Mouse (Mus musculus) midbrain, embryonic 14.5 days (tissue): Measurements from ENCODE around the gene Atoh8. TPM values are rescaled to one million over a fixed set of nuclear protein-coding genes. Genes with fewer than 3 reads are reported as not detected.

ENCODE experiments used
- ATAC-seq: fragments of 200-750 bp; cut with Nextera tagmentation; 2 replicates; pipeline ENCODE4 v1.8.0; 2017; ENCODE audit warnings: moderate number of reproducible peaks, moderate library complexity; ENCODE audit not compliant: low FRiP score, low TSS enrichment
- DNase-seq: peaks from one replicate; pipeline ENCODE4 v3.0.0-alpha.2; 2015
- H3K27ac ChIP-seq: fragments of 300-500 bp; sonication (generic); replicated peaks from 2 replicates; pipeline ENCODE4 v1.5.1; 2014; ENCODE audit warnings: mild to moderate bottlenecking, low read depth, low read length, moderate library complexity
- H3K27me3 ChIP-seq: fragments of 300-500 bp; sonication (generic); 2 replicates; pipeline ENCODE4 v1.6.1; 2014; ENCODE audit warnings: low read length, control low read depth, mixed read lengths; ENCODE audit not compliant: control insufficient read depth, insufficient read depth
- H3K36me3 ChIP-seq: fragments of 300-500 bp; sonication (generic); 2 replicates; pipeline ENCODE4 v1.6.1; 2014; ENCODE audit warnings: low read length, control low read depth; ENCODE audit not compliant: control insufficient read depth, insufficient read depth
- H3K4me1 ChIP-seq: fragments of 300-500 bp; sonication (generic); 2 replicates; pipeline ENCODE4 v1.6.1; 2014; ENCODE audit warnings: mild to moderate bottlenecking, antibody characterized with exemption, low read length, control low read depth; ENCODE audit not compliant: control insufficient read depth, insufficient read depth
- H3K4me2 ChIP-seq: fragments of 300-500 bp; sonication (generic); 2 replicates; pipeline ENCODE4 v1.6.1; 2014; ENCODE audit warnings: mild to moderate bottlenecking, low read length, moderate library complexity
- H3K4me3 ChIP-seq: fragments of 300-500 bp; sonication (generic); replicated peaks from 2 replicates; pipeline ENCODE4 v1.5.1; 2014; ENCODE audit warnings: low read depth, low read length
- H3K9ac ChIP-seq: fragments of 300-500 bp; sonication (generic); replicated peaks from 2 replicates; pipeline ENCODE4 v1.6.1; 2014; ENCODE audit warnings: mild to moderate bottlenecking, low read length, moderate library complexity
- H3K9me3 ChIP-seq: fragments of 300-500 bp; sonication (generic); 2 replicates; pipeline ENCODE4 v1.6.1; 2016; ENCODE audit warnings: low read length, control low read depth, mixed read lengths; ENCODE audit not compliant: control insufficient read depth
- WGBS: fragments of 180-500 bp; shearing (Covaris S2); extraction: QIAGEN DNeasy Blood & Tissue Kit; methylation state at CpG from one replicate; pipeline ENCODE4 v1.1.7; 2014; 5-methylcytosine and 5-hydroxymethylcytosine counted together
- polyA plus RNA-seq: library from polyadenylated mRNA; unstranded; fragments of >200 nt; fragmentation: Nextera tagmentation; extraction: Ambion mirVana; gene quantifications from 2 replicates; pipeline ENCODE4 v1.2.1, GENCODE M21; 2014

Atoh8 gene
- polyA plus RNA-seq, 1 experiment from 2014 or later, result 2.4 TPM

DNA sequence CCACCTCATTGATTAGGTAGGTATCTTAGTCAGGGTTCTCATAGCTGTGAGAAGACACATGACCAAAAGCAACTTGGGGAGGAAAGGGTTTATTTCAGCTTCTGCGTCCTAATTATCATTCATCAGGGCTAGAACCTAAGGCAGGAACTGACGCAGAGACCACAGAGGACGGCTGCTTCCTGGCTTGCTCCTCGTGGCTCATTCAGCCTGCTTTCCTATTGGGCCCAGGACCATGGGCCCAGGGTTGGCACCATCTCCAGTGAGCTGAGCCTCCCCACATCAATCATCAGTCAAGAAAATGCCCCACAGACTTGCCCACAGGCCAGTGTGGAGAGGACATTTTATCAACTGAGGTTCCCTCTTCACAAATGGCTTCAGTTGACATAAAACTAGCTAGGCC, 40.1 kb upstream of the Atoh8 start:
- no peaks in the 10 kb centered on the region for H3K36me3 ChIP-seq
- no peaks in the 10 kb centered on the region for H3K4me1 ChIP-seq
- H3K27ac ChIP-seq, result no peak overlapping the region
- DNase-seq (no peak), ATAC-seq (no peak)
- no peaks in the 10 kb centered on the region for H3K9me3 ChIP-seq
- H3K9ac ChIP-seq, result no peak overlapping the region
- no peak overlapping the region for H3K4me3 ChIP-seq
- no peak overlapping the region for H3K4me2 ChIP-seq
- WGBS, result 69% methylated on average over 4 of the region's 4 CpGs
- H3K27me3 ChIP-seq, result no peaks in the 10 kb centered on the region

DNA sequence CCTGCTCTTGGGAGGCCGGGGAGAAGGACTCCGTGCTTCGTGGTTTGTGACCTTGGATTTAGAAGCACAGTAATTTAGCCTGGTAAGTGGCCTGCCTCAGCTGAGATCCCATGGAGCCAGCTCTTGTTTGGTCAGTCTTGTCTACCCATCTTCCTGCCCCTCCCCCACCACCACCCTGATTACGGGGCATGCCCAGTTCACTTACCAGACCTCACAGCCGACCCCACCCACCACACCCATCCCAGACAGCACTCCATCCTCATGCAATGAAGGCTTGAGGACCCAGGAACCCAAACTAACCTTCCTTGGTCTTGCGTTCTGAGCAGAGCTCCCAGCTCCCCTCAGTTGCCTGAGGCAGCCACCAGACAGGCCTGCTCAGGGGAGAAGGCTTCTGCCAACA, 37.8 kb upstream of the Atoh8 start:
- no peaks in the 10 kb centered on the region for H3K9me3 ChIP-seq
- ATAC-seq (no peak), DNase-seq (no peak)
- no peaks in the 10 kb centered on the region for H3K27me3 ChIP-seq
- H3K27ac ChIP-seq, result no peak overlapping the region
- H3K4me1 ChIP-seq, result no peaks in the 10 kb centered on the region
- no peak overlapping the region for H3K9ac ChIP-seq
- H3K36me3 ChIP-seq, result no peaks in the 10 kb centered on the region
- WGBS, result 82% methylated on average over 6 of the region's 6 CpGs
- H3K4me2 ChIP-seq, result no peak overlapping the region
- H3K4me3 ChIP-seq, result no peak overlapping the region

DNA sequence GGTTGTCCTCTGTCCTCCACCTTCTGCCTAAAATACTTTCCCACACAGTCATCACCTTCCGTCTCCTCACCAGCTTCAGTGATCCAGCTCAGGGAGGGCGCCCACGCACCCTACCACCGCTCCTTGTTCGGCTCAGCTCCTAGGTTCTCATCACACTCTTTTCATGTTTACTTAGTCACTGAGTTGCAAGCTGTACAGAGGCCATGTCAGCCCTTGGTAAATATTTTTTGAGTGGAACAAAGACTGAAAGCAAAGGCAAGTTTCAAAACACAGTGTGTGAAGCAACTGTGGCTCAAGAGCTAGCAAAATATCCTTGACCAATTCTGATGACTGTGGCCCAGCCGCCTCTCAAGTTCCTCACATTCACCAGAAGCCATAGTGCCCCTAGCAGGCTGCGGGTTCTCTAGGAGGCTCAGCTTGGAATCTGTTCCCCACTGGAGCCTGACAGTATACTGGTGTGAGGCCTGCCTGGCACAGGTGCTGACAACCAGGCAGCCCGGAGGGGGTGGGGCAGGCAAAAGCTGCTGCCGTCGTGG, 36.9 kb upstream of the Atoh8 start:
- WGBS, result 89% methylated on average over 10 of the region's 10 CpGs
- Histone ChIP-seq H3K4me1 (no peaks in the 10 kb centered on the region), H3K9me3 (no peaks in the 10 kb centered on the region)

DNA sequence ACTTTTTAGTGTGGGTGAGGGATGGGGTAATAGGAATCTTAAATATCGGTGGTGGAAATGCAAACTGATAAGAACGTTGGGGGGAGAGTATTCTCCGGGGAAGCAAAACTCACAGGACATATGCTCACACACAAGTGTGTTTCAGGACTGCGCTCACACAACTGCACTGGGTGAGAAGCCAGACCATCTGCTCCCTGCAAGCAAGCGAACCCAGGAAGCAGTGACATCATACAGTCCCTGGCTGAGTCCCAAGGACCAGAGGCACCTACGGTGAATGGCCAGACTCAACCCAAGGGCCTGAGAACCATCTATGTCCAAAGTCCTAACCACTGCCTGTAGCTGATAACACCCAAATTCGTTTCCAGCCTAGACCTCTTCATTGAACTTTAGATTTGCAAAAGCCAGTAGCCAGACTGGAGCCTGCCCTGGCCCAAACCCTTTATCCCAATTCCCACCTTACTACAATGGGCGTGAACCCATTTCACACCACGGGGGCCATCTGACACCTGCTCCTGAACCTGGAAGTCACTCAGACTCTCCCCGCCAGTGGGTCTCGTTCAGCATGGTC, 35.7 kb upstream of the Atoh8 start:
- Histone ChIP-seq H3K27me3 (no peaks in the 10 kb centered on the region), H3K9me3 (no peaks in the 10 kb centered on the region), H3K27ac (no peak overlapping the region), H3K36me3 (no peaks in the 10 kb centered on the region), H3K4me3 (no peak overlapping the region), H3K4me1 (no peaks in the 10 kb centered on the region), H3K4me2 (no peak overlapping the region), H3K9ac (no peak overlapping the region)
- DNase-seq (no peak), ATAC-seq (no peak)
- WGBS, result 86% methylated on average over 11 of the region's 11 CpGs

More for the DNA sequence above, 36.9 kb upstream of the Atoh8 start:
- no peak overlapping the region for H3K9ac ChIP-seq
- H3K4me2 ChIP-seq, result no peak overlapping the region
- no peaks in the 10 kb centered on the region for H3K27me3 ChIP-seq
- H3K36me3 ChIP-seq, result no peaks in the 10 kb centered on the region
- no peak overlapping the region for H3K27ac ChIP-seq
- ATAC-seq (no peak), DNase-seq (no peak)
- H3K4me3 ChIP-seq, result no peak overlapping the region

DNA sequence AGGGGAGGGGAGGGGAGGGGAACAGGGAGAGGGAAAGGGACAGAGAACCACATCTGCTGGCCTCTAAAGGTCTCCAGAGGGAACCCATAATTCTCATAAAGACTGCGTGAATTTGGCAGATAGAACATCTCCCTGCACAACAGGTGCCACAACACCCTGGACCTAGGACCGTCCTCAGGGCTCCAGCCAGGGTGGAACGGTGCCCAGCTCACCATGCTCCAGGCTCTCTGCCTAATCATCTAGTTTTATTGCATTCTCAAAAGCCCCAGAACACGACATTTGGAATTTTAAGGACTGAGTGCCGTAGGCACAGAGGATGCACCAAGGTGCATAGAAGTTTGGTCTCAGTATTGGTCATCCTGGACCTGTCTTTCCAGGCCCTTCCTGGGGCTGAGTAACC, 34.9 kb upstream of the Atoh8 start:
- no peaks in the 10 kb centered on the region for H3K36me3 ChIP-seq
- H3K9ac ChIP-seq, result no peak overlapping the region
- H3K4me3 ChIP-seq, result no peak overlapping the region
- no peaks in the 10 kb centered on the region for H3K4me1 ChIP-seq
- DNase-seq (no peak), ATAC-seq (no peak)
- no peak overlapping the region for H3K27ac ChIP-seq
- 81% methylated on average over 5 of the region's 5 CpGs for WGBS
- H3K27me3 ChIP-seq, result no peaks in the 10 kb centered on the region
- H3K9me3 ChIP-seq, result no peaks in the 10 kb centered on the region
- H3K4me2 ChIP-seq, result no peak overlapping the region

DNA sequence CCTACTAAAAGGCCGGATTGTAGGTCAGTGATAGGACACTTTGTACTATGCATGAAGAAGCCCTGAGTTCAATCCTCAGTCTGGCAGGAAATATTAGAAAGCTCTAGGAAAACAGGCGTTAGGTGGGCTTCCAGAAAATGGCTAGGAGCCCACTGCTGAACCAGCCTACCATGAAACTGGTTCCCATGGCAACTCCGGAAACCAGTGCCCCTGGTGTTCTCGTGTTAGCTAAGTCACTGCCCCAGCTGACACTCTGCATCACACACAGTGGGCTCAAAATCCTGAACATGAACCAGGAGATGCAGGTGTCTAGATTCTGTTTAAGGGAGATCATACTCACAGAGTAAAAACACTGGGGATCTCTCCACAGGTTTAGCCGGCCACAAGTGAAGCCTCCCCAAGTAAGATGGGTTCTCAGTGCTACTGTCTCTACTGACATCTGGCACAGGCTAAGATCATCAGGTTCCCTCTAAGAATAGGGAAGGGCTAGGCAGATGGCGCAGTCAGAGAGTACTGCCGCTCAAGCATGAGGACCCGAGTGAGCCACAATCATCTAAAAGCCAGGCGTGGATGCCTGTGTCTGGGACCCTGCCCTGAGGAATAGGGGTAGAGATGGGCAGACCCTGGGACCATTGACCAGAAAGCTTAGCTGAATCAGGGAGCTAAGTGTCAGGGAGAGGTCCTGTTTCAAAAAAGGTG, 32.9 kb upstream of the Atoh8 start:
- no peak overlapping the region for H3K9ac ChIP-seq
- no peak overlapping the region for H3K4me3 ChIP-seq
- ATAC-seq (no peak), DNase-seq (peak; percentile 27)
- no peak overlapping the region for H3K27ac ChIP-seq
- H3K9me3 ChIP-seq, result no peaks in the 10 kb centered on the region
- 55% methylated on average over 9 of the region's 9 CpGs for WGBS
- H3K27me3 ChIP-seq, result no peaks in the 10 kb centered on the region
- no peaks in the 10 kb centered on the region for H3K4me1 ChIP-seq
- H3K36me3 ChIP-seq, result no peaks in the 10 kb centered on the region
- no peak overlapping the region for H3K4me2 ChIP-seq

DNA sequence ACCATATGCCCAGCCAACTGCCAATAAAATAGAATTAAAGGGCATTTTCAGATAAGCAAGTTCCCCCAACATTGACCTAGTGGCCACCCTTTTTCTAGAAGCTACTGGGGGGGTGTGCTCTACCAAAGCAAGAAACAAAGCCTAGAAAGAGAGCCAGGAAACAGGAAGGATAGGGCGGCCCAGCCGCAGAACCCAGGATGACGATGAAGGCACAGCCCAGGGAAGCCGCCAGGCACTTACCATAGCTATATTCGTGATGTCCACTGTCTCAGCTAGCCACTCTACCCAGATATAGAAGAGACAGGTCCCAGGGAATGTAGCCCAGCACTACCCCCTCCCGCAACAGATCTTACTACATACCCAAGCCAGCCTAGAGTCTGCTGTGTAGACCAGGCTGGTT, 30.3 kb upstream of the Atoh8 start:
- 79% methylated on average over 6 of the region's 6 CpGs for WGBS
- DNase-seq (no peak), ATAC-seq (no peak)
- Histone ChIP-seq H3K27me3 (no peaks in the 10 kb centered on the region), H3K36me3 (no peaks in the 10 kb centered on the region), H3K4me2 (no peak overlapping the region), H3K4me3 (no peak overlapping the region), H3K9ac (no peak overlapping the region), H3K4me1 (no peaks in the 10 kb centered on the region), H3K27ac (no peak overlapping the region), H3K9me3 (no peaks in the 10 kb centered on the region)

DNA sequence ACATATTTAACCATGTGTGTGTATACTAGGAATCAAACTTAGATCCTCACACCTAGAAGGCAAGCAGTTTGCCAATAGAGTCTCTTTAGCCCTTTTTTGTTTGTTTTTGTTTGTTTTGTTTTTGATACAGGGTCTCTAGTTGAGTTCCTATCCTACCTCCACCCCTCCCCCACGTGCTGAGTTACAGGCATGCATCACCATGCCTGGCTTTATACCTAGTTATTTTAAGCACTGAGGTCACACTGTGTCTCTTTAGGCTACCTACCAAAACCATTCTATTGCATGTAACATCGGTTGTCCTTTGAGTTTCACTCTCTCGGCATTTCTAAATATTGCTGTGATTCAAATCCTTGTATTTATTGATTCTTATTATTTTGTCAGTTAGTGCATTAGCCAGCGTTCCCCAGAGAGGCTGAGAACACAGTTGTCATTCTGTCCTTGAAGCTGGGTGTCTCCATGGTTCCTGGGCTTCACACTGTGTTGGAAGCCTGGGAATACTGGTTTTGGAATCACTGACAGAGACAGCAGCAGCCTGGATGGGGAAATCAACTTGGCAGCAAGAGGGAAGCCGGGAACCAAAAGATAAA, 28.4 kb upstream of the Atoh8 start:
- H3K27me3 ChIP-seq, result no peaks in the 10 kb centered on the region
- no peaks in the 10 kb centered on the region for H3K9me3 ChIP-seq
- H3K9ac ChIP-seq, result no peak overlapping the region
- DNase-seq (no peak), ATAC-seq (no peak)
- H3K36me3 ChIP-seq, result no peaks in the 10 kb centered on the region
- H3K27ac ChIP-seq, result no peak overlapping the region
- H3K4me1 ChIP-seq, result no peaks in the 10 kb centered on the region
- H3K4me3 ChIP-seq, result no peak overlapping the region
- H3K4me2 ChIP-seq, result no peak overlapping the region
- WGBS, result 65% methylated on average over 5 of the region's 5 CpGs
